Mouse (Mus musculus): ENCODE results near the gene Ctsg. TPM values are rescaled to one million over a fixed set of nuclear protein-coding genes. Genes with fewer than 3 reads are reported as not detected.
"Not testable (repeated sequence)": the region's sequence is repeated elsewhere in the genome, so short reads cannot be mapped to it uniquely, and the experiment has no call there.

Gene Ctsg
- polyA plus RNA-seq, 1 experiment from 2014 or later = 0.33 TPM

GRCm38 (mm10) chr14:56093353-56093752 lies 9.0 kb downstream of the Ctsg start:
- Histone ChIP-seq H3K27me3 (replicated peaks) (no peaks in the 10 kb centered on the region), H3K9me3 (peaks cover 3% of the 10 kb centered on the region; the same call in 1 of the 2 replicates), H3K4me1 (peaks cover 10% of the 10 kb centered on the region), H3K4me2 (no peak overlapping the region), H3K4me3 (no peak overlapping the region), H3K27ac (replicated peaks) (no peak overlapping the region), H3K36me3 (no peaks in the 10 kb centered on the region), H3K9ac (no peak overlapping the region)
- 80% methylated on average over 2 of the region's 2 CpGs for WGBS
- no peak for ATAC-seq (ENCODE audit: extremely low read depth, insufficient number of reproducible peaks, low FRiP score, low TSS enrichment)

DNA sequence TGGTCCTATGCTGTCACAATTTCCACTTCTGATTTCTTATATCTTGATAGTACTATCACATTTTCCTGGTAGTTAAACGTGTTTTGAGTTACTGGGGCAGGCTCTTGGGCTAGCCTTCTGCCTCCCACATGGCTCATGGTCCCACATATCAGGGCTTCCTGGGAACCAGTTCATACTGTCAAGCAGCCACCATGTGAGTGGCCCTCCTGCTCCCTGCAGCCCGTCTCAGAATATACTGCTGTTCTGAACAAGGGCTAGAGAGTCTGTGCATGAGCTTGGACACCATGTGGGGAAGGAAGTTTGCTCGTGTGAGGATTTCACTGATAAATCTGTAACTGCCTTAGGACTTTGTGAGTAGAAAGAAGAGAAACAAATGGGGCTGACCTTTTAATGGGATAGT lies 15.7 kb downstream of the Ctsg start:
- H3K9ac ChIP-seq = no peak overlapping the region
- ATAC-seq (ENCODE audit: extremely low read depth, insufficient number of reproducible peaks, low FRiP score, low TSS enrichment) = no peak

GRCm38 (mm10) chr14:56085167-56085566 lies 17.2 kb downstream of the Ctsg start, which contains the start of gene Mcpt8:
Gene Mcpt8, minus strand, starts transcription at chr14:56085273.
- Histone ChIP-seq H3K27ac (replicated peaks) (no peak within 1 kb of the TSS), H3K36me3 (no peaks in the 10 kb centered on the region), H3K4me3 (no peak within 1 kb of the TSS), H3K27me3 (replicated peaks) (no peaks in the 10 kb centered on the region), H3K9ac (no peak within 1 kb of the TSS), H3K4me2 (no peak within 1 kb of the TSS), H3K9me3 (no peaks in the 10 kb centered on the region), H3K4me1 (no peaks in the 10 kb centered on the region)
- 86% methylated on average over 2 of the region's 2 CpGs for WGBS
- ATAC-seq (ENCODE audit: extremely low read depth, insufficient number of reproducible peaks, low FRiP score, low TSS enrichment) = no peak

More for the DNA sequence above, 15.7 kb downstream of the Ctsg start:
- Histone ChIP-seq H3K36me3 (no peaks in the 10 kb centered on the region), H3K27ac (replicated peaks) (no peak overlapping the region), H3K4me1 (no peaks in the 10 kb centered on the region), H3K27me3 (replicated peaks) (no peaks in the 10 kb centered on the region), H3K4me3 (no peak overlapping the region), H3K4me2 (no peak overlapping the region), H3K9me3 (peaks cover 3% of the 10 kb centered on the region; the same call in 1 of the 2 replicates)
- WGBS = 54% methylated on average over 3 of the region's 3 CpGs

DNA sequence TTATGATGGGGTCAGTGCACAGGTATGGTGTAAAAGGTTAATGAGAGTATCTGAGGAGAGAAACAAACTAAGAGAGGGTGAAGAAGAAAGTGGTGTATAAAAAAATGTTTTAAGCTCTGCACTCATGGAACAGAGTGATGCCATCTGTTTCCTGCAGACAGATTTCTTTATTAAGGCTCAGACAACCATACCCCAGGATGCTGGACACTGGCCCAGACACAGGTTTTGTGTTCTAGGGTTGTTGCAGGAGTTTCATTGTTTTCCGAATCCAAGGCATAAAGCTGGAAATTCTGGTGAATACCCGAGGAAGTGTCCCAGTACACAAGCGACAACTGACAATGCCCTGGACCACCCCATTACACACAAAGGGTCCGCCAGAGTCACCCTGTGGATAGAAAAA lies 20.4 kb downstream of the Ctsg start:
- Histone ChIP-seq H3K27ac (replicated peaks) (no peak overlapping the region), H3K9me3 (no peaks in the 10 kb centered on the region), H3K36me3 (no peaks in the 10 kb centered on the region), H3K4me1 (no peaks in the 10 kb centered on the region), H3K4me3 (no peak overlapping the region), H3K27me3 (replicated peaks) (no peaks in the 10 kb centered on the region), H3K4me2 (no peak overlapping the region), H3K9ac (no peak overlapping the region)
- no peak for ATAC-seq (ENCODE audit: extremely low read depth, insufficient number of reproducible peaks, low FRiP score, low TSS enrichment)
- 80% methylated on average over 4 of the region's 4 CpGs for WGBS

GRCm38 (mm10) chr14:56062213-56062612 lies 40.2 kb downstream of the Ctsg start, which contains the start of gene Mcpt4:
Gene Mcpt4, minus strand, starts transcription at chr14:56062313.
- H3K27ac ChIP-seq (replicated peaks); H3K9me3 ChIP-seq; H3K36me3 ChIP-seq; H3K4me2 ChIP-seq; ATAC-seq (ENCODE audit: extremely low read depth, insufficient number of reproducible peaks, low FRiP score, low TSS enrichment); H3K9ac ChIP-seq; H3K27me3 ChIP-seq (replicated peaks); H3K4me3 ChIP-seq; H3K4me1 ChIP-seq: not testable (repeated sequence)
- WGBS = 44% methylated on average over 3 of the region's 3 CpGs

DNA sequence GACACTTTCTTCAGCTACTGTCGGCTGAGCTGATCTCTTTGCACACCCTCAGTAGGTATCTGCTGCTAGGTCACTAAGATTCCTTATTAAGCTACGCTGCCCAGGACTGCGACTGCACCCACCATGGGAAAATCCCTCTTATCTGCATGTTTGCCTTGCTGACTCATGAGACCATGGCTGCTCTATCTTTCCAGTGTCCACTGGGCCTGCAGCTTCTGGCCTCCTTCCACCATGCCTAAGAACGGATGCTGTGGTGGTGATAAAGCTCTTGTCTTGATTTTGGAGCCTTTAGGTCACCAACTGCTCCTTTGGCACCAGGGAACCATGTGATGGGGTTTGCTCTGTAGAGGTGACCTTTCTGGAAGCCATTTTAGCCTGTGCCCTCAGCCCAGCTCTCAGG lies 44.7 kb downstream of the Ctsg start:
- Histone ChIP-seq H3K27me3 (replicated peaks) (no peaks in the 10 kb centered on the region), H3K27ac (replicated peaks) (no peak overlapping the region), H3K9ac (no peak overlapping the region), H3K4me1 (peaks cover 17% of the 10 kb centered on the region), H3K36me3 (no peaks in the 10 kb centered on the region), H3K9me3 (no peaks in the 10 kb centered on the region), H3K4me2 (no peak overlapping the region), H3K4me3 (no peak overlapping the region)
- WGBS = 19% methylated on average over 4 of the region's 4 CpGs
- no peak for ATAC-seq (ENCODE audit: extremely low read depth, insufficient number of reproducible peaks, low FRiP score, low TSS enrichment)

DNA sequence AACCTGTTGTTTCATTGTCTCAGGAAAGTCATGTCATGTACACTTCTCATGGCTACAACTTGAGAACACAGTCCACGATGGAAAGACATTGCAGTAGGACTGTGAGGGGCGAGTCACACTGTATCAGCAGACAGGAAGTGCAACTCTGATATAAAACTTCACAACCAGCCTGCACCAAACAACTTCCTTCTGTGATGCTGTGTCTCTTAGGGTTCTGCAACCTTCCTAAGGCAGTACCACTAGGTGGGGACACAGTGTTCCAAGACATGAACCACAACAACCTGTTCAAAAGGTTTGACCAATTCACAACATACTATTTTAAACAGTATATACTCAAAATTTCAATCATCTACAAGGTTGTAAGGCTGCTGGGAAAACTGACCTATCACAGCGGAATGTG lies 47.0 kb downstream of the Ctsg start:
- Histone ChIP-seq H3K9me3 (no peaks in the 10 kb centered on the region), H3K36me3 (no peaks in the 10 kb centered on the region), H3K9ac (no peak overlapping the region), H3K4me1 (peaks cover 17% of the 10 kb centered on the region), H3K4me2 (no peak overlapping the region), H3K4me3 (no peak overlapping the region), H3K27me3 (replicated peaks) (no peaks in the 10 kb centered on the region), H3K27ac (replicated peaks) (peak overlapping the region; percentile 24)
- WGBS = 60% methylated on average over 3 of the region's 3 CpGs
- ATAC-seq (ENCODE audit: extremely low read depth, insufficient number of reproducible peaks, low FRiP score, low TSS enrichment) = no peak

Small RNA genes within 50 kb of the gene (microRNA-seq; reads per million reads assigned to microRNA genes)
- not detected for gene Mir6949

Other genes starting within 250 kb of the Ctsg start
- gene Nynrin, start 248.6 kb downstream of the Ctsg start, polyA plus RNA-seq (2015; fragmentation: Nextera tagmentation; extraction: Ambion mirVana) = 16.5 and 18.2 TPM in 2 replicates
- 0.27 and 0.31 TPM in 2 replicates for gene Cbln3, start 218.2 kb downstream of the Ctsg start, polyA plus RNA-seq (2015; fragmentation: Nextera tagmentation; extraction: Ambion mirVana)
- 9.5 and 9.8 TPM in 2 replicates for gene Khnyn, start 217.6 kb downstream of the Ctsg start, polyA plus RNA-seq (2015; fragmentation: Nextera tagmentation; extraction: Ambion mirVana)
- gene Sdr39u1, start 202.3 kb downstream of the Ctsg start, polyA plus RNA-seq (2015; fragmentation: Nextera tagmentation; extraction: Ambion mirVana) = 48.2 and 51.6 TPM in 2 replicates
- gene Cma1, start 157.9 kb downstream of the Ctsg start, polyA plus RNA-seq (2015; fragmentation: Nextera tagmentation; extraction: Ambion mirVana) = 0.78 and 0.86 TPM in 2 replicates
- not detected in 2 replicates for gene Cma2, start 151.6 kb downstream of the Ctsg start, polyA plus RNA-seq (2015; fragmentation: Nextera tagmentation; extraction: Ambion mirVana)
- gene Mcpt1, start 84.6 kb downstream of the Ctsg start, polyA plus RNA-seq (2015; fragmentation: Nextera tagmentation; extraction: Ambion mirVana) = not detected in 2 replicates
- gene Mcpt9, start 72.1 kb downstream of the Ctsg start, polyA plus RNA-seq (2015; fragmentation: Nextera tagmentation; extraction: Ambion mirVana) = not detected in 2 replicates
- gene Mcpt2, start 60.5 kb downstream of the Ctsg start, polyA plus RNA-seq (2015; fragmentation: Nextera tagmentation; extraction: Ambion mirVana) = not detected in 2 replicates
- 0.35 and 0.48 TPM in 2 replicates for gene Mcpt4, start 40.3 kb downstream of the Ctsg start, polyA plus RNA-seq (2015; fragmentation: Nextera tagmentation; extraction: Ambion mirVana)
- gene Mcpt8, start 17.3 kb downstream of the Ctsg start, polyA plus RNA-seq (2015; fragmentation: Nextera tagmentation; extraction: Ambion mirVana) = 0.18 TPM in 1 of 2 replicates, not detected in the other
- gene Gzme, start 18.1 kb upstream of the Ctsg start, polyA plus RNA-seq (2015; fragmentation: Nextera tagmentation; extraction: Ambion mirVana) = not detected in 2 replicates
- not detected in 2 replicates for gene Gzmd, start 30.0 kb upstream of the Ctsg start, polyA plus RNA-seq (2015; fragmentation: Nextera tagmentation; extraction: Ambion mirVana)
- gene Gzmg, start 57.0 kb upstream of the Ctsg start, polyA plus RNA-seq (2015; fragmentation: Nextera tagmentation; extraction: Ambion mirVana) = not detected in 2 replicates
- gene Gzmn, start 72.0 kb upstream of the Ctsg start, polyA plus RNA-seq (2015; fragmentation: Nextera tagmentation; extraction: Ambion mirVana) = not detected in 2 replicates
- gene Gzmf, start 108.8 kb upstream of the Ctsg start, polyA plus RNA-seq (2015; fragmentation: Nextera tagmentation; extraction: Ambion mirVana) = not detected in 2 replicates
- gene Gzmc, start 132.1 kb upstream of the Ctsg start, polyA plus RNA-seq (2015; fragmentation: Nextera tagmentation; extraction: Ambion mirVana) = not detected in 2 replicates
- gene Gzmb, start 159.7 kb upstream of the Ctsg start, polyA plus RNA-seq (2015; fragmentation: Nextera tagmentation; extraction: Ambion mirVana) = 0.23 TPM in 1 of 2 replicates, not detected in the other